Mouse (Mus musculus) neutrophil, adult 5-6 weeks (primary cell): ENCODE data around the gene Xpo4. TPM values are rescaled to one million over a fixed set of nuclear protein-coding genes. Genes with fewer than 3 reads are reported as not detected.
"Not testable (repeated sequence)": the region's sequence is repeated elsewhere in the genome, so short reads cannot be mapped to it uniquely, and the experiment has no call there.

ENCODE experiments used
- ATAC-seq: fragments of 151-379, 151-347 bp; 2 replicates; pipeline ENCODE4 v1.8.0; 2017; ENCODE audit warnings: mild to moderate bottlenecking, moderate TSS enrichment; ENCODE audit not compliant: insufficient number of reproducible peaks, poor library complexity, low FRiP score, severe bottlenecking; ENCODE audit errors: extremely low read depth
- total RNA-seq: library from RNA; stranded (forward); fragments of 200-1000 nt; gene quantifications from 2 replicates; pipeline ENCODE4 v1.2.3, GENCODE M21; 2017

The Xpo4 gene
- total RNA-seq, 1 experiment from 2014 or later, result 23.9 TPM

- no peak for ATAC-seq
These were observed 22.2 kb upstream of the Xpo4 start for GRCm38 (mm10) chr14:57687441-57687840.

GRCm38 (mm10) chr14:57686647-57687046, 21.4 kb upstream of the Xpo4 start:
- ATAC-seq, result no peak

- peak; percentile 75; the same call in 1 of the 2 replicates for ATAC-seq
These were observed 19.3 kb upstream of the Xpo4 start for GRCm38 (mm10) chr14:57684579-57684978.

- ATAC-seq, result no peak
These were observed 17.5 kb upstream of the Xpo4 start for GRCm38 (mm10) chr14:57682751-57683150.

- ATAC-seq, result peak; percentile 74
These were observed 14.8 kb upstream of the Xpo4 start for GRCm38 (mm10) chr14:57679958-57680535.

- no peak for ATAC-seq
These were observed 14.3 kb upstream of the Xpo4 start for GRCm38 (mm10) chr14:57679523-57679922.

GRCm38 (mm10) chr14:57675481-57675880, 10.3 kb upstream of the Xpo4 start:
- no peak for ATAC-seq

GRCm38 (mm10) chr14:57665628-57665950, 359 bp upstream of the Xpo4 start:
- ATAC-seq, result no peak

- ATAC-seq, result peak; percentile 18; the same call in 1 of the 2 replicates
These were observed 864 bp downstream of the Xpo4 start for GRCm38 (mm10) chr14:57664311-57664821.

GRCm38 (mm10) chr14:57663630-57664029, 1.6 kb downstream of the Xpo4 start:
- no peak for ATAC-seq

GRCm38 (mm10) chr14:57658301-57658700, 6.9 kb downstream of the Xpo4 start:
- no peak for ATAC-seq

GRCm38 (mm10) chr14:57657500-57657899, 7.7 kb downstream of the Xpo4 start:
- ATAC-seq, result no peak

GRCm38 (mm10) chr14:57656519-57656918, 8.7 kb downstream of the Xpo4 start:
- ATAC-seq, result not testable (repeated sequence)

GRCm38 (mm10) chr14:57649501-57649900, 15.7 kb downstream of the Xpo4 start:
- ATAC-seq, result no peak

- no peak for ATAC-seq
These were observed 19.1 kb downstream of the Xpo4 start for GRCm38 (mm10) chr14:57646155-57646554.

GRCm38 (mm10) chr14:57639153-57639552, 26.1 kb downstream of the Xpo4 start:
- ATAC-seq, result no peak

- no peak for ATAC-seq
These were observed 31.1 kb downstream of the Xpo4 start for GRCm38 (mm10) chr14:57634141-57634540.

- ATAC-seq, result no peak
These were observed 35.6 kb downstream of the Xpo4 start for GRCm38 (mm10) chr14:57629595-57629994.

GRCm38 (mm10) chr14:57622934-57623333, 42.3 kb downstream of the Xpo4 start:
- no peak for ATAC-seq

- ATAC-seq, result no peak
These were observed 43.5 kb downstream of the Xpo4 start for GRCm38 (mm10) chr14:57621699-57622098.

GRCm38 (mm10) chr14:57620598-57621236, 44.5 kb downstream of the Xpo4 start:
- no peak for ATAC-seq
